Mouse (Mus musculus) T-cell, adult 2 months (primary cell): ENCODE measurements around the gene Fxyd1.

ENCODE experiments used
- DNase-seq: peaks from one replicate; pipeline ENCODE4 v3.0.0; 2022; ENCODE audit warnings: low spot score

Fxyd1 gene

GRCm38 (mm10) chr7:31017104-31017901, 39.7 kb downstream of the Fxyd1 start:
- DNase-seq = no peak

- DNase-seq = no peak
Measured at GRCm38 (mm10) chr7:31012971-31013370, 44.0 kb downstream of the Fxyd1 start.

- no peak for DNase-seq
Measured at GRCm38 (mm10) chr7:31008889-31009288, 48.1 kb downstream of the Fxyd1 start.

GRCm38 (mm10) chr7:31008175-31008574, 48.8 kb downstream of the Fxyd1 start:
- no peak for DNase-seq

GRCm38 (mm10) chr7:31007775-31008174, 49.2 kb downstream of the Fxyd1 start:
- DNase-seq = no peak

GRCm38 (mm10) chr7:31002650-31003049, 54.3 kb downstream of the Fxyd1 start:
- peak; percentile 82 for DNase-seq
